Mouse (Mus musculus): Measurements from ENCODE around the gene Ppip5k1.

- TF ChIP-seq POLR2A (IDR thresholded peaks at IDR 0.05; ENCODE audit: insufficient read depth, low read length): no peak
- no peak for TF ChIP-seq CTCF (IDR thresholded peaks at IDR 0.05; ENCODE audit: low read depth, low read length)
- no peak for TF ChIP-seq EP300 (IDR thresholded peaks at IDR 0.05; ENCODE audit: insufficient read depth, low read depth, low read length)
Observed at GRCm38 (mm10) chr2:121357961-121358360, 2.8 kb upstream of the Ppip5k1 start.

Measured in ES-Bruce4 (cell line).